Mouse (Mus musculus): Measurements from ENCODE around the gene Stac2. TPM values are rescaled to one million over a fixed set of nuclear protein-coding genes. Genes with fewer than 3 reads are reported as not detected.

Gene Stac2
- polyA plus RNA-seq, 1 experiment from 2014 or later, result 0.34 TPM

GRCm38 (mm10) chr11:98061904-98062562, 8.8 kb upstream of the Stac2 start:
- H3K9me3 ChIP-seq, result no peaks in the 10 kb centered on the region
- H3K36me3 ChIP-seq, result no peaks in the 10 kb centered on the region
- no peak overlapping the region for H3K4me3 ChIP-seq
- DNase-seq (ENCODE audit: low spot score), result no peak
- H3K27me3 ChIP-seq (ENCODE audit: insufficient read depth, poor library complexity, severe bottlenecking), result peaks cover 17% of the 10 kb centered on the region; the same call in 1 of the 2 replicates
- H3K27ac ChIP-seq, result no peak overlapping the region
- peaks cover 14% of the 10 kb centered on the region for H3K4me1 ChIP-seq
- WGBS, result 54% methylated on average over 6 of the region's 6 CpGs

DNA sequence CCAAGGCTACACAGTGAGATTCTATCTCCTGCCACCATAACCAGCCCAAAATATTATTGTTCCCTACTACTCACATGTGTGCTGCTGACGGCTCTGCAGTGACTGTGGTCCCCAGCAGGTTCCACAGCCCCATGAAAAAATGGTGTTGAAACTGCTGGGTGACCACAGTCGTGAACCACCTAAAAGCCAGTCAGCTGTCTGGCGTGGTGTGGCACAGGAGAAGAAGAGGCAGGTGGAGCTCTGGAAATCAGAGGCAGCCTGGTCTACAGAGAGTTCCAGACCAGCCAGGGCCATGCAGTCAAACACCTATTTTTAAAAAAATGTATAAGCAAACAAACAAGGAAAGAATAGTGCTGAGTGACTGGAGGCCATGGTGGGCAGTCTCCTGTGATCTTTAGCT, 8.2 kb upstream of the Stac2 start:
- H3K27ac ChIP-seq, result no peak overlapping the region
- 59% methylated on average over 3 of the region's 3 CpGs for WGBS
- no peaks in the 10 kb centered on the region for H3K9me3 ChIP-seq
- no peaks in the 10 kb centered on the region for H3K36me3 ChIP-seq
- no peak overlapping the region for H3K4me3 ChIP-seq
- no peak for DNase-seq (ENCODE audit: low spot score)
- peaks cover 17% of the 10 kb centered on the region; the same call in 1 of the 2 replicates for H3K27me3 ChIP-seq (ENCODE audit: insufficient read depth, poor library complexity, severe bottlenecking)
- peaks cover 15% of the 10 kb centered on the region for H3K4me1 ChIP-seq

DNA sequence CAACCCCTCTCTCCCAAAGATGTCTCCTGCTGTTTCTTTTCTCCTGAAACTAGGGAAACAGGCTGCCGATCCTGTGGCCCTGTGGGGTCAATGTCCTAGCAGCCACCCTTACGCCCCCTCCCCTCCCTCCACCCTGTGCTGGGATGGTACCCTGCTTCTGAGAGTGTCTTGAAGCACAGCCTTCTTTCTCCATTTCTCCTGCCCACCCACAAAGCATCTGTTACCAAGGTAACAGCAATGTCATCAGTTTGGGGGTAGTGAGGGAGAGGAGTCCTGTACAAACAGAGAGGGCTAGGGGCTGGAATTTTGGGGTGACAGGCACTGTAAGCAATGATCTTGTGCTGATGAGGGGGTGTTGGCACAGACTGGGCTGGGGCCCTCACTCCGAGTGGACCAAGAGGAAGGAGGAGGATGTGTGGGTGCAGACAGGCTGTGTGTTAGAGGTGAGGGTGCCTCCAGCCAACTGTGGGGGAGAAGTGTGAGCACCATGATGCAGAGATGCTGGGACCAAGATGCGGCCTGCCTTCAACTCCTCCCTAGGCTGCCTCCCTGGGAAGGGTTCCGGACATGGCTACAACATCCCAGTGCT, 6.9 kb upstream of the Stac2 start:
- H3K4me1 ChIP-seq, result peaks cover 15% of the 10 kb centered on the region
- no peaks in the 10 kb centered on the region for H3K9me3 ChIP-seq
- H3K27ac ChIP-seq, result no peak overlapping the region
- no peak for DNase-seq (ENCODE audit: low spot score)
- peaks cover 25% of the 10 kb centered on the region for H3K27me3 ChIP-seq (ENCODE audit: insufficient read depth, poor library complexity, severe bottlenecking)
- H3K36me3 ChIP-seq, result no peaks in the 10 kb centered on the region
- 65% methylated on average over 5 of the region's 5 CpGs for WGBS
- H3K4me3 ChIP-seq, result no peak overlapping the region

DNA sequence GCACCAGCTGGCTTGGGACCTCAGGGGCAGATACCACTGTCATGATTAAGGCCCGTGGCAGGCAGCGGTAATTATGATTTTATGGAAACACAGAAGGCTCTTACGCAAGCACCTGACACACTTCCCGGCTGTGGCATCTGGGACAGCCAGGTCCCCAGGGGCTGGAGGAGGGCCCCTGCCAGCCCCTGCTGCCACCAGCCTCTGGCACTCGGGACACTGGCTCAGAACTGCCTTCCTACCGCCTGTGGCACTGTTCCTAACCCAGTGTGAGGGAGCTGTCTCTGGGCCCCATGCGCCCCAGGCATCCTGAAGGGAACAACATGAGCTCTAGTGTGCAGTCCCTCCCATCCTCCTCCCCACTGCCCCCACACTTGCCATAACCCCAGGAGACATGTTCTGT, 6.4 kb upstream of the Stac2 start:
- H3K27ac ChIP-seq, result no peak overlapping the region
- 73% methylated on average over 7 of the region's 7 CpGs for WGBS

DNA sequence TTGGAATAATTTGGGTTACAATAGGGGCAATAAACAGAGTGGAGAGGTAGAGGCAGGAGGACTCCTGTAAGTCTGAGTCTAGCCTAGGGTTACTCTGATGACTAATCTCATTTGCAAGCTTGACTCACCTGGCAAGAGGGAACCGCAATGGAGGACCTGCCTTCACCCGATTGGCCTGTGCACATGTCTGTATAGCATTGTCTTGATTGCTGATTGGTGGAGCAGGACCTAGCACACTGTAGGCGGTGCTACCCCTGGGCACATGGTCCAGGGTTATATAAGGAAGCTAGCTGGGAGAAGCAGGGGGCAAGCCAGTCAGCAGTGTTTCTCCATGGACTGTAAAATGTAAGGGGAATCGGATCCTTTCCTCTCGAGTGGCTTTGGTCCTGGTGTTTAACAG, 4.7 kb upstream of the Stac2 start:
- Histone ChIP-seq H3K27me3 (ENCODE audit: insufficient read depth, poor library complexity, severe bottlenecking) (peaks cover 47% of the 10 kb centered on the region), H3K9me3 (no peaks in the 10 kb centered on the region), H3K27ac (no peak overlapping the region), H3K4me3 (no peak overlapping the region), H3K4me1 (peaks cover 19% of the 10 kb centered on the region), H3K36me3 (no peaks in the 10 kb centered on the region)
- DNase-seq (ENCODE audit: low spot score), result no peak
- WGBS, result 78% methylated on average over 5 of the region's 5 CpGs

More for the DNA sequence above, 6.4 kb upstream of the Stac2 start:
- DNase-seq (ENCODE audit: low spot score), result no peak
- Histone ChIP-seq H3K36me3 (no peaks in the 10 kb centered on the region), H3K27me3 (ENCODE audit: insufficient read depth, poor library complexity, severe bottlenecking) (peaks cover 30% of the 10 kb centered on the region), H3K9me3 (no peaks in the 10 kb centered on the region), H3K4me3 (no peak overlapping the region), H3K4me1 (peaks cover 15% of the 10 kb centered on the region)

DNA sequence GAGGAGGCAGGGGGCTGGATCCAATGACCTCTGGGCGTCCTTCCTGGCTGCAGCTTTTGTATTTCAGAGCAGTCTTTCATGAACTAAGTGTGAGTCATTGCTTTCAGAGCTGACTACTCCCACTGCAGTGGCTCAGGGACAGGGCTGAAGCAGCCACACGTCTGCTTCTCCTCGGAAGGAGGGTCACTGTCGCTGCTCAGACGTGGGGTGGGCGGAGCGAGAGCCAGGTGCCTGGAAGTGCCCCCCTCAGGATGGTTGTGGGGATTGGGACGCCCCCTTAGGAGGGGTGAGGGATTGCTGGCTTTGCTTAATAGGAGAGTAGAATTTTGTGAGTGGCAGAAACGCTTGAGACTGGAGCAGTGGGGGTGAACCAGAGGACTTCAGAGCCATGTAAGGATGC, 4.2 kb upstream of the Stac2 start:
- Histone ChIP-seq H3K27me3 (ENCODE audit: insufficient read depth, poor library complexity, severe bottlenecking) (peaks cover 52% of the 10 kb centered on the region), H3K4me1 (peaks cover 24% of the 10 kb centered on the region), H3K36me3 (no peaks in the 10 kb centered on the region), H3K27ac (peak overlapping the region; percentile 43; the same call in 1 of the 2 replicates), H3K9me3 (no peaks in the 10 kb centered on the region), H3K4me3 (peak overlapping the region; percentile 27; the same call in 1 of the 2 replicates)
- WGBS, result 23% methylated on average over 9 of the region's 9 CpGs
- no peak for DNase-seq (ENCODE audit: low spot score)

DNA sequence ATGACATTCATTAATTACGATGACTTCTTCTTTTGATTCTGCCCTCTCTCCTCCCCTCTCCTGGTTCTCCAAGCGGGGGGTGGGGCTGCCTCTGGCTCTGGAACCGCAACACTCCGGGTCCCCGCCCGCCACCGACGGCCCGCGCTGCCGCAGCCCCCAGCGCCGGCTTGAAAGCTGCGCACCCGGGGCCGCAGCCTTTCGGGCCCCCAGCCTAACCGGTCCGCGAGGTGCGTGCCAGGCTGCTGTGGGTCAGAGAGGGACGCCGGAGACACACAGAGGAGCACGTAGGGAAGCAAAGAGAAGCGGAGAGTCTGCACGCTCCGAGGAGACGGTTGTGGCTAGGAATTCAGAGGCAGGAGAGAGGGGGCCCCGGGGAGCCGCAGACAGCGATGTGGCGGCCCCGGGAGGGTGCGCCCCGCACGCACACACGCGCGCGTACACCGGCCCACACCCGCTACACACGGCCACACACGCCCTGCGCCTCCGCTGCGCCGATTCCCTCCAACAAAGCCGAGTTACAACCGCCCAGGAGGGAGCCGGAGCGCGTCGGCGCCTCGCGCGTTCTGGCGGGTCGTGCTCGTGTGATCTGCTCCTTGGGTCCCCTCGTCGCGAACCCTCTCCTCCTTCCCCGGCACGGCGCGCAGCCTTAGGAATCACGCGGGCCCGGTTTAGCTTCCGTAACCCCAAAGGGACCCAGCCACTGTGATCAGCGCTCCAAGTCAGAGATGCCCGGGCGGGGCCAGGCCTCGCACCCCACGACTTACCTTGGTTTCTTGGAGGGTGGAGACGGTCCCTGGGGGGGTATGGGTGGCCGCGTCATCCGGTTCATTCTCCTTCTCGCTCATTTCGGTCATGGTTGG, 903 bp downstream of the Stac2 start:
- no peaks in the 10 kb centered on the region for H3K36me3 ChIP-seq
- peak overlapping the region; percentile 76 for H3K27ac ChIP-seq
- H3K4me3 ChIP-seq, result peak overlapping the region; percentile 63
- no peaks in the 10 kb centered on the region for H3K9me3 ChIP-seq
- no peak for DNase-seq (ENCODE audit: low spot score)
- WGBS, result under 1% methylated on average over 81 of the region's 83 CpGs
- peaks cover 85% of the 10 kb centered on the region for H3K27me3 ChIP-seq (ENCODE audit: insufficient read depth, poor library complexity, severe bottlenecking)
- peaks cover 38% of the 10 kb centered on the region for H3K4me1 ChIP-seq

- no peak overlapping the region for H3K27ac ChIP-seq
- H3K9me3 ChIP-seq, result no peaks in the 10 kb centered on the region
- peaks cover 85% of the 10 kb centered on the region for H3K27me3 ChIP-seq (ENCODE audit: insufficient read depth, poor library complexity, severe bottlenecking)
- H3K4me1 ChIP-seq, result peaks cover 34% of the 10 kb centered on the region
- DNase-seq (ENCODE audit: low spot score), result no peak
- WGBS, result 4% methylated on average over 12 of the region's 12 CpGs
- peak overlapping the region; percentile 63 for H3K4me3 ChIP-seq
- H3K36me3 ChIP-seq, result no peaks in the 10 kb centered on the region
These were observed 1.6 kb downstream of the Stac2 start for GRCm38 (mm10) chr11:98051611-98052128.

GRCm38 (mm10) chr11:98050940-98051339, 2.3 kb downstream of the Stac2 start:
- H3K4me3 ChIP-seq, result no peak overlapping the region
- no peaks in the 10 kb centered on the region for H3K36me3 ChIP-seq
- H3K27me3 ChIP-seq (ENCODE audit: insufficient read depth, poor library complexity, severe bottlenecking), result peaks cover 84% of the 10 kb centered on the region
- H3K4me1 ChIP-seq, result peaks cover 37% of the 10 kb centered on the region
- no peak for DNase-seq (ENCODE audit: low spot score)
- no peaks in the 10 kb centered on the region for H3K9me3 ChIP-seq
- WGBS, result 35% methylated on average over 2 of the region's 2 CpGs
- no peak overlapping the region for H3K27ac ChIP-seq

GRCm38 (mm10) chr11:98050520-98050815, 2.8 kb downstream of the Stac2 start:
- H3K9me3 ChIP-seq, result no peaks in the 10 kb centered on the region
- 21% methylated on average over 2 of the region's 2 CpGs for WGBS
- no peak overlapping the region for H3K4me3 ChIP-seq
- H3K4me1 ChIP-seq, result peaks cover 37% of the 10 kb centered on the region
- H3K27ac ChIP-seq, result no peak overlapping the region
- no peak for DNase-seq (ENCODE audit: low spot score)
- peaks cover 79% of the 10 kb centered on the region for H3K27me3 ChIP-seq (ENCODE audit: insufficient read depth, poor library complexity, severe bottlenecking)
- H3K36me3 ChIP-seq, result no peaks in the 10 kb centered on the region

GRCm38 (mm10) chr11:98049672-98050519, 3.4 kb downstream of the Stac2 start:
- no peak for DNase-seq (ENCODE audit: low spot score)
- H3K9me3 ChIP-seq, result no peaks in the 10 kb centered on the region
- WGBS, result 72% methylated on average over 14 of the region's 14 CpGs
- H3K36me3 ChIP-seq, result no peaks in the 10 kb centered on the region
- H3K4me1 ChIP-seq, result peaks cover 37% of the 10 kb centered on the region
- no peak overlapping the region for H3K4me3 ChIP-seq
- H3K27me3 ChIP-seq (ENCODE audit: insufficient read depth, poor library complexity, severe bottlenecking), result peaks cover 74% of the 10 kb centered on the region
- H3K27ac ChIP-seq, result no peak overlapping the region

- Histone ChIP-seq H3K36me3 (no peaks in the 10 kb centered on the region), H3K4me1 (peaks cover 37% of the 10 kb centered on the region), H3K27ac (no peak overlapping the region), H3K27me3 (ENCODE audit: insufficient read depth, poor library complexity, severe bottlenecking) (peaks cover 62% of the 10 kb centered on the region), H3K9me3 (no peaks in the 10 kb centered on the region), H3K4me3 (no peak overlapping the region)
- DNase-seq (ENCODE audit: low spot score), result no peak
- WGBS, result 75% methylated on average over 4 of the region's 4 CpGs
These were observed 5.5 kb downstream of the Stac2 start for GRCm38 (mm10) chr11:98047745-98048144.

Data from heart, embryonic 10.5 days (tissue).